Comparison of ENCODE assay signal across 26 mouse cellular contexts in genomic region chr11:49326726-49327125, GRCm38 (mm10). TPM values are rescaled to one million over a fixed set of nuclear protein-coding genes. Genes with fewer than 3 reads are reported as not detected.
A peak's percentile ranks its signal among the peaks of the same experiment; 100 is the strongest.
DNase-seq lines count a peak whose midpoint lies in the region.
"Had no signal": no experiment of that assay in that cellular context is flagged by ENCODE, and none has a peak within 500 bp of the region (broad histone marks: within the 10 kb centered on the region; RNA-seq: fewer than 3 reads in every experiment).

No protein-coding gene starts in this region.

- peak; percentile 28 to 47 for DNase-seq in frontal cortex, adult 2 months (ENCODE audit: extremely low spot score in 1 of 2, low spot score in 1 of 2)
- DNase-seq in frontal cortex, postnatal 10 days (ENCODE audit: low spot score in 2 of 2): no peak
- peak; percentile 7 to 55 for DNase-seq in left cerebral cortex, adult 18-20 months (ENCODE audit: low spot score in 2 of 2)
- no peak for DNase-seq in left cerebral cortex, adult 11 months (ENCODE audit: low spot score)
- DNase-seq in right cerebral cortex, postnatal 36 days (ENCODE audit: low spot score in 2 of 2): peak; percentile 11 to 16
- no peak for DNase-seq in right cerebral cortex, postnatal 25 days
- no peak for DNase-seq in liver
- DNase-seq: adrenal gland, postnatal 10 days; cerebellum, adult 11-12 months; cerebellum, adult 9-11 months; cerebellum, postnatal 36 days; gastrocnemius, postnatal 14 days; heart, adult 2 months; heart, postnatal 14 days had no signal

RNA-seq across cellular contexts. Expression of gene Olfr1391, which starts 4.2 kb away (rescaled TPM):
- not detected in 2 replicates for polyA plus RNA-seq in frontal cortex, adult 2 months (2012; rRNA removed)
- not detected for total RNA-seq in left cerebral cortex, adult 18-20 months (2021)
- total RNA-seq: adrenal gland, postnatal 10 days; adrenal gland, postnatal 4 days; gastrocnemius, adult 18-20 months; gastrocnemius, postnatal 14 days; heart, adult 2 months; heart, postnatal 14 days; hematopoietic stem cell, adult 5-6 weeks; MEL had no signal
- polyA plus RNA-seq: C2C12; embryonic facial prominence, embryonic 13.5 days; forebrain, embryonic 12.5 days; forebrain, embryonic 16.5 days; gonadal fat pad, adult 2 months; heart, adult 2 months; heart, embryonic 11.5 days; heart, embryonic 15.5 days; hindbrain, embryonic 14.5 days had no signal

RNA-seq across cellular contexts. Expression of gene Olfr1390, which starts 8.3 kb away (rescaled TPM):
- not detected in 2 replicates for polyA plus RNA-seq in frontal cortex, adult 2 months (2012; rRNA removed)
- total RNA-seq in left cerebral cortex, adult 18-20 months (2021): not detected
- total RNA-seq: adrenal gland, postnatal 10 days; adrenal gland, postnatal 4 days; gastrocnemius, adult 18-20 months; gastrocnemius, postnatal 14 days; heart, adult 2 months; heart, postnatal 14 days; hematopoietic stem cell, adult 5-6 weeks; MEL had no signal
- polyA plus RNA-seq: C2C12; embryonic facial prominence, embryonic 13.5 days; forebrain, embryonic 12.5 days; forebrain, embryonic 16.5 days; gonadal fat pad, adult 2 months; heart, adult 2 months; heart, embryonic 11.5 days; heart, embryonic 15.5 days; hindbrain, embryonic 14.5 days had no signal

RNA-seq across cellular contexts. Expression of gene Olfr10, which starts 22.2 kb away (rescaled TPM):
- polyA plus RNA-seq in frontal cortex, adult 2 months (2012; rRNA removed): not detected in 2 replicates
- not detected for total RNA-seq in left cerebral cortex, adult 18-20 months (2021)
- total RNA-seq: adrenal gland, postnatal 10 days; adrenal gland, postnatal 4 days; gastrocnemius, adult 18-20 months; gastrocnemius, postnatal 14 days; heart, adult 2 months; heart, postnatal 14 days; hematopoietic stem cell, adult 5-6 weeks; MEL had no signal
- polyA plus RNA-seq: C2C12; embryonic facial prominence, embryonic 13.5 days; forebrain, embryonic 12.5 days; forebrain, embryonic 16.5 days; gonadal fat pad, adult 2 months; heart, adult 2 months; heart, embryonic 11.5 days; heart, embryonic 15.5 days; hindbrain, embryonic 14.5 days had no signal

RNA-seq across cellular contexts. Expression of gene Olfr1392, which starts 41.6 kb away (rescaled TPM):
- polyA plus RNA-seq in frontal cortex, adult 2 months (2012; rRNA removed): 0.11 and 0.18 TPM in 2 replicates
- not detected for total RNA-seq in left cerebral cortex, adult 18-20 months (2021)
- total RNA-seq: adrenal gland, postnatal 10 days; gastrocnemius, adult 18-20 months; gastrocnemius, postnatal 14 days; heart, adult 2 months; heart, postnatal 14 days; hematopoietic stem cell, adult 5-6 weeks; MEL had no signal
- polyA plus RNA-seq: C2C12; embryonic facial prominence, embryonic 13.5 days; forebrain, embryonic 12.5 days; forebrain, embryonic 16.5 days; heart, embryonic 11.5 days; heart, embryonic 15.5 days; hindbrain, embryonic 14.5 days had no signal

RNA-seq across cellular contexts. Expression of gene Olfr1393, which starts 48.6 kb away (rescaled TPM):
- 0.48 and 0.57 TPM in 2 replicates for polyA plus RNA-seq in frontal cortex, adult 2 months (2012; rRNA removed)
- under 1 TPM; 0.23 to 0.37 TPM for total RNA-seq in left cerebral cortex, adult 18-20 months (2021)
- total RNA-seq: adrenal gland, postnatal 10 days; hematopoietic stem cell, adult 5-6 weeks; MEL had no signal
- polyA plus RNA-seq: C2C12; embryonic facial prominence, embryonic 13.5 days; forebrain, embryonic 16.5 days; heart, embryonic 11.5 days; heart, embryonic 15.5 days; hindbrain, embryonic 14.5 days had no signal

Comparison
In these comparisons a context has a peak if more than half of its experiments do, and no peak if none do; other contexts are left out.
1. DNase-seq: peak in frontal cortex, adult 2 months (2 of 2), left cerebral cortex, adult 18-20 months (2 of 2) and right cerebral cortex, postnatal 36 days (2 of 2); none in frontal cortex, postnatal 10 days (0 of 2), left cerebral cortex, adult 11 months (single experiment), right cerebral cortex, postnatal 25 days (single experiment) and liver (single experiment).